Mouse (Mus musculus) G1E (cell line): ENCODE measurements around the gene Batf2. TPM values are rescaled to one million over a fixed set of nuclear protein-coding genes. Genes with fewer than 3 reads are reported as not detected.

Source experiments
- ATAC-seq: 2 replicates; pipeline ENCODE4 v1.8.0; 2016; ENCODE audit warnings: mild to moderate bottlenecking; ENCODE audit not compliant: insufficient number of reproducible peaks, poor library complexity, low FRiP score, severe bottlenecking; ENCODE audit errors: extremely low read depth
- DNase-seq: peaks from one replicate; pipeline ENCODE4 v3.0.0; 2012; ENCODE audit warnings: low spot score
- H3K27me3 ChIP-seq: 2 replicates; pipeline ENCODE4 v1.6.1; 2012; ENCODE audit warnings: mild to moderate bottlenecking, low read length, inconsistent platforms; ENCODE audit not compliant: insufficient read depth
- H3K36me3 ChIP-seq: replicated peaks from 2 replicates; pipeline ENCODE3; 2012; ENCODE audit warnings: mild to moderate bottlenecking, inconsistent platforms
- H3K4me1 ChIP-seq: 2 replicates; pipeline ENCODE4 v1.6.1; 2012; ENCODE audit warnings: low read depth, low read length, inconsistent platforms, mixed read lengths; ENCODE audit not compliant: insufficient read depth
- H3K4me3 ChIP-seq: 2 replicates; pipeline ENCODE4 v1.5.1; 2012; ENCODE audit warnings: low read depth, mild to moderate bottlenecking, inconsistent platforms, low read length, moderate library complexity, mixed read lengths
- H3K9me3 ChIP-seq: replicated peaks from 2 replicates; pipeline ENCODE4 v1.6.1; 2012; ENCODE audit warnings: inconsistent platforms
- CTCF ChIP-seq: IDR thresholded peaks from 2 replicates; pipeline ENCODE4 v1.5.1; 2012; ENCODE audit warnings: low read depth, low read length, inconsistent platforms, mixed read lengths
- GATA1 ChIP-seq: IDR thresholded peaks from 2 replicates; pipeline ENCODE4 v1.6.1; 2012; ENCODE audit warnings: borderline replicate concordance, low read length, inconsistent platforms, mixed read lengths
- GATA2 ChIP-seq: IDR thresholded peaks from 2 replicates; pipeline ENCODE4 v1.6.1; 2012; ENCODE audit warnings: low read depth, low read length, inconsistent platforms, borderline replicate concordance
- POLR2AphosphoS5 ChIP-seq: IDR thresholded peaks from 2 replicates; pipeline ENCODE4 v1.6.1; 2012; ENCODE audit warnings: low read depth, low read length, inconsistent platforms; ENCODE audit not compliant: insufficient replicate concordance
- TAL1 ChIP-seq: conservative IDR thresholded peaks from 2 replicates; pipeline ENCODE4 v1.6.1; 2012; ENCODE audit warnings: low read depth, low read length, inconsistent platforms, mixed read lengths
- polyA plus RNA-seq: library from polyadenylated mRNA; stranded (reverse); fragments of >175 nt; gene quantifications from 2 replicates; pipeline ENCODE4 v1.2.3, GENCODE M21; 2012
- total RNA-seq, 2 experiments: library from RNA; stranded (forward) in 1 of 2; stranded (reverse) in 1 of 2; fragments of 200-1000 nt in 1 of 2; fragments of >200 nt in 1 of 2; fragmentation: Nextera tagmentation in 1 of 2; gene quantifications; 2 replicates each; pipeline ENCODE4 v1.2.3; 2014 to 2017

Batf2 gene
- total and polyA plus RNA-seq, 3 experiments, result 0.33 TPM; not detected in 2

DNA sequence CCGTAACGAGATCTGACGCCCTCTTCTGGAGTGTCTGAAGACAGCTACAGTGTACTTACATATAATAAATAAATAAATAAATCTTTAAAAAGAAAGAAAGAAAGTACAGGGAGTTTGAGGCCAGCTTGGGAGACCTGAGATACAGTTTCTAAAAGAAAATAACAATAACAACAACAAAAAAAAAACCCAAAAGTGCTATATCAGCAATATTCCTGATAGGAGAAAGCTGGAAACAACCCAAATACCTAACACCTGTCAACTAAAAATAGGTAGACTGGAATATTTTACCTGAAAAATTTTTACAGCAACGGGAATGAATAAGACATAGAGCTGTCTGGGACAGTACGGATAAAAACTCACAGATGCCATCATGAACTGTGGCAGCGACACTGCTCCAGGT is 38.0 kb downstream of the Batf2 start:
- Histone ChIP-seq H3K36me3 (no peaks in the 10 kb centered on the region), H3K27me3 (peaks cover 6% of the 10 kb centered on the region), H3K4me1 (no peaks in the 10 kb centered on the region), H3K4me3 (no peak overlapping the region), H3K9me3 (no peaks in the 10 kb centered on the region)
- TF ChIP-seq CTCF (no peak), TAL1 (no peak), GATA2 (no peak), GATA1 (no peak), POLR2AphosphoS5 (no peak)
- DNase-seq, result no peak
- ATAC-seq, result no peak

DNA sequence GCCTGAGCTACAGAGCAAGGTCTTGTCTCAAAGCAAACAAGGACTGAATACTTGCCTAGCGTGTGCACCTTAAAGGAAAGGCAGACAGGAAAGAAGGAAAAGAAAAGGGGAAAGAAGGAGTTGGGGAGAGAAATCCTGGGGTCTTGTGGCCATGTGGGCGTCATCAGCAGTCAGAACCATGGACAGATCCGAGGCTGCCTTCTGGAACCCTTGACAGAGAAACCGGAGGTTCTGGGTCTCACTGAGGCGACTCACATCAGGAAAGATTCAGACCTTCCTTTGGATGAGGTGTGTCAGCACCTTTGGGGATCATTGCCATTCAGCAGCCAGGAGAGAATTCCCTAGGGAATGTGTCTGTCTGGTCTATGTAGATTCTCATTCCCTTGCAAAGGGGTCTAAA is 40.8 kb downstream of the Batf2 start:
- peaks cover 3% of the 10 kb centered on the region; the same call in 1 of the 2 replicates for H3K27me3 ChIP-seq
- H3K4me1 ChIP-seq, result no peaks in the 10 kb centered on the region
- TF ChIP-seq CTCF, result no peak
- no peak for TF ChIP-seq TAL1
- TF ChIP-seq GATA1, result no peak
- no peak for TF ChIP-seq POLR2AphosphoS5
- no peak for TF ChIP-seq GATA2
- H3K4me3 ChIP-seq, result no peak overlapping the region
- DNase-seq (no peak), ATAC-seq (no peak)
- H3K9me3 ChIP-seq, result no peaks in the 10 kb centered on the region
- no peaks in the 10 kb centered on the region for H3K36me3 ChIP-seq

DNA sequence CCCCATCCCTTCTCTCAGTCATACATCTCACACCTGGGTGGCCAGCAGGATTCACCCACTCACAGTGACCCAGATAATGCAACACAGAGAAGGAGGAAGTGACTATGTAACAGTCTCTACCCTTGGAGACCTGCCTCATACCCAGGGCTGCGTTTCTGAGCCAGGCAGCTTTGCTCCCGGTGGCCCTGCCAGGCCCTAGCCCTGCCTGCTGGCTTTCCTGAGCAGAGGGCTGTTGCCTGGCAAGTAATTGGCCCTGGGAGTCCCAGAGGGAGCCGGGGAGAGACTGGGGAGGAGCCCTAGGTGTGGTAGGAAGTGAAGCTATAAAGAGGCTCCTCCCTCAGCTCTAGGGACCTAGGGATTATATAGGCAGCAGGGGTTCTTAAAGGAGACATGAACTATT is 41.8 kb downstream of the Batf2 start:
- ATAC-seq (no peak), DNase-seq (no peak)
- TF ChIP-seq TAL1 (no peak), POLR2AphosphoS5 (no peak), GATA2 (no peak)
- no peak overlapping the region for H3K4me3 ChIP-seq
- no peaks in the 10 kb centered on the region for H3K36me3 ChIP-seq
- no peaks in the 10 kb centered on the region for H3K4me1 ChIP-seq
- peaks cover 3% of the 10 kb centered on the region; the same call in 1 of the 2 replicates for H3K27me3 ChIP-seq
- no peaks in the 10 kb centered on the region for H3K9me3 ChIP-seq

DNA sequence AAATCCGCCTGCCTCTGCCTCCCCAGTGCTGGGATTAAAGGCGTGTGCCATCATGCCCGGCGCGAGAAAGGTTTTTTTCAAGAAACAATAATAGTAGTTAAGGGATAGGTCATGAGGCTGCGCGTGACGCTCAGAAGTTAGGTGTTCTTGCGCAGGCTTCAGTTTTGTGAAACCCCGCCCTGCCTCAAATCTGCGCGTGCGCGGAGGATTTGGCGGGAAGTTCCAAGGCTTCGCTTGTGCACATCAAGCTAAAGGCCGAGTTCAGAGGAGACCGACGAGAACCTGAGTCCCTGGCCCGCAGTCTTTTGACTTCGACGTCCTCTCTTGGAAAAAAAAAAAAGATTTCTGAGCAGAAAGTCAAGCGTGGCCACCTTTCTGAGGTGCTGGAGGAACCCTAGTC is 43.3 kb downstream of the Batf2 start, which contains the start of gene Majin:
Majin (plus strand) TSS at position 258 of the 400 bp plus-strand sequence.
- DNase-seq (no peak), ATAC-seq (no peak)
- no peak for TF ChIP-seq GATA2
- TF ChIP-seq CTCF, result no peak
- TF ChIP-seq GATA1, result no peak
- no peak for TF ChIP-seq TAL1
- no peak for TF ChIP-seq POLR2AphosphoS5
- Histone ChIP-seq H3K36me3 (no peaks in the 10 kb centered on the region), H3K4me1 (no peaks in the 10 kb centered on the region), H3K4me3 (no peak within 1 kb of the TSS), H3K27me3 (peaks cover 3% of the 10 kb centered on the region; the same call in 1 of the 2 replicates), H3K9me3 (no peaks in the 10 kb centered on the region)

DNA sequence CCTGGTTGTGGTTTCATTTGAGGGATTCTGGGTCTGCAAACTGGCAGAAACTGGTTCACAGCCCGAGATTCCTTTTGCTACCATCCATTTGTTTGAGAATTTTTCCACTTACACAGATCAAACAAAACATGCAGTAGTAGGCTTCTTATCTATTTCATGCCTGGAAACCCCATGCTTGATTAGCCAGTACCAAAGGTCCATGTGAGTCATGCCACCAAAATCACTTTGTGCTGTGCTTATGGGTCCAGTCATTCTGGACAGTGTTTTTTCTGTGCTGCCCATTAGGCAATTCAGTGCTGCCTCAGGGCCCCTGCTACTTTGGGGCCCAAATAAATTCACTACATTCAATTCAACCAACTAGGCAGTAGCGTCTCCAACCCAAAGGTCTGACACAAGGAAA is 63.5 kb downstream of the Batf2 start:
- no peak overlapping the region for H3K4me3 ChIP-seq
- no peaks in the 10 kb centered on the region for H3K4me1 ChIP-seq
- H3K36me3 ChIP-seq, result no peaks in the 10 kb centered on the region
- DNase-seq (no peak), ATAC-seq (no peak)
- peaks cover 10% of the 10 kb centered on the region for H3K27me3 ChIP-seq
- H3K9me3 ChIP-seq, result no peaks in the 10 kb centered on the region
- no peak for TF ChIP-seq GATA1
- no peak for TF ChIP-seq CTCF
- TF ChIP-seq GATA2, result no peak

DNA sequence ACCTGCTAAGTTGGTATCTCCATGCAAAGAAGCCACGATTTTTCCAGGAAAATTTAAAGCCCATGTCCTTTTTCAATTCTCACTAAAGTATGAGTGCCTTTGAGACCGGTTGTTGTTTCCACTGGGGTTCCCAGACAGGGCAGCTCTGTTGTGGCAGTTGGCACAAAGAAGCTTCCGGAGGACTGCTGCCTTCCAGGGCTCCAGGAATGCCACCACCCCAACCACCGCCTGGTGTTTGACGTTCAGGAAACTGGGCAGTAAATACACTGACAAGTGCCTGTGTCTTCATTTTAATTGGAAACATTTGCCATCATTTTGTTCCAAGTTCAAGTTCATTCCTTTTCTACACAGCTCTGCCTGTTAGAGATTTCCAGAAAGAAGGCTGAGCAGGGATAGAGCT is 65.9 kb downstream of the Batf2 start:
- no peaks in the 10 kb centered on the region for H3K4me1 ChIP-seq

DNA sequence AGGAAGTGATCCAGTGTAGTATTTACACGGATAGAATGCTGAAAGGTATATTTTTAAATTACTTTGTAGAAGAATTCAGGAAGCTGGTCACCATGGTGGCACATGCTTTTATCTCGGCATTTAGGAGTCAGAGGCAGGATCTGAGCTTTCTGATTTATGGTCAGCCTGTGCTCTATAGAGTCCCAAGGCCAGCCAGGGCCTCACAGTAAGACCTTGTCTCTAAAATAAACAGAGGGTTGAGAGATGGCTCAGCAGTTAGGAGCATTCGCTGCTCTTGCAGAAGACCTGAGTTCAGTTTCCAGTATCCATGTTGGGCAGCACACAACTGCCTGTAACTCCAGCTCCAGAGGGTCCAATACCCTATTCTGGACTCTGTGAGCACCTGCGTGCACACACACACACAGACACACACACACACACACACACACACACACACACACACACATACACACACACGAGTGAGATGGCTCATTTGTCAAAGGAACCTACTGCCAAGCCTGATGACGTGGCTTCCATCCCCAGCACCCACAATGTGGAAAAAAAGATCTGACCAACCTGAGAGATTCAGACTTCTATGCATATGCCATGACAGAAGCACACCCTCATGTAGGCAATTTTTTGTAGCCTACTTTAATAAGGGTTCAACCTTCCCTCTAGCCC is 75.4 kb downstream of the Batf2 start:
- Histone ChIP-seq H3K4me3 (no peak overlapping the region), H3K4me1 (no peaks in the 10 kb centered on the region), H3K36me3 (no peaks in the 10 kb centered on the region), H3K27me3 (peaks cover 66% of the 10 kb centered on the region), H3K9me3 (no peaks in the 10 kb centered on the region)
- DNase-seq (no peak), ATAC-seq (no peak)
- TF ChIP-seq GATA2 (no peak), POLR2AphosphoS5 (no peak), TAL1 (no peak), GATA1 (no peak), CTCF (no peak)

More for the DNA sequence above, 65.9 kb downstream of the Batf2 start:
- no peaks in the 10 kb centered on the region for H3K36me3 ChIP-seq
- H3K9me3 ChIP-seq, result no peaks in the 10 kb centered on the region
- H3K4me3 ChIP-seq, result no peak overlapping the region
- DNase-seq (no peak), ATAC-seq (no peak)
- no peak for TF ChIP-seq TAL1
- no peak for TF ChIP-seq GATA1
- TF ChIP-seq CTCF, result no peak
- no peak for TF ChIP-seq GATA2
- TF ChIP-seq POLR2AphosphoS5, result no peak
- peaks cover 19% of the 10 kb centered on the region for H3K27me3 ChIP-seq
